In the genomic region with DNA sequence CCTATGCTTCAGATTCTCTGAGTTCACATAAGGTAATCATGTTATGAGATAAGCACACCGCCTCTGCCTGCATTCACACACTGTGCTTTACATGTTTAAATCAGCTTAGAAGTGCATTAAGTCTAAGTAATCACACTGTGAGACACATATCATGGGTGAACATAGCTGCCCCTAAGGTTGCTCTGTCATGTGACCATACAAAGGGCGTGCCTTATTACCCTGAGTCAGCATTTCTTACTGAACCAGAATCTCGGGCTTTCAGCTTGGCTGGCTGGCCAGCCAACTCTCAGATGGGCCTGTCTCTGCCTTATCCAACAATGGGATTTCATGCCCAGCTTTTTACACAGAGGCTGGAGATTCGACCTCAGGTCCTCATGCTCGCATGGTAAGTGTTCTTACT, we compare ENCODE assay signal across 17 mouse cellular contexts.
"Had no signal": no experiment of that assay in that cellular context is flagged by ENCODE, and none has a peak within 500 bp of the region (broad histone marks: within the 10 kb centered on the region; RNA-seq: fewer than 3 reads in every experiment).

No protein-coding gene starts in this region.

- DNase-seq: kidney, adult 2 months; kidney, postnatal 36 days; layer of hippocampus, adult 9-11 months; left cerebral cortex, postnatal 4 days; lung, adult 18-20 months; right cerebral cortex, adult 18-20 months; spleen, adult 18-20 months; thymus, adult 2 months; thymus, postnatal 25 days had no signal

- H3K36me3 ChIP-seq: intestine, embryonic 15.5 days; limb, embryonic 13.5 days; midbrain, embryonic 10.5 days; neural tube, embryonic 12.5 days; stomach, embryonic 15.5 days had no signal

- H3K9me3 ChIP-seq: intestine, embryonic 15.5 days; limb, embryonic 13.5 days; midbrain, embryonic 10.5 days; neural tube, embryonic 12.5 days; stomach, embryonic 15.5 days had no signal

- H3K9ac ChIP-seq: intestine, embryonic 15.5 days; limb, embryonic 13.5 days; liver, embryonic 14.5 days; neural tube, embryonic 12.5 days; stomach, embryonic 15.5 days had no signal

- H3K4me3 ChIP-seq: intestine, embryonic 15.5 days; limb, embryonic 13.5 days; midbrain, embryonic 10.5 days; myocyte; neural tube, embryonic 12.5 days; stomach, embryonic 15.5 days had no signal

- H3K4me2 ChIP-seq: intestine, embryonic 15.5 days; limb, embryonic 13.5 days; neural tube, embryonic 12.5 days; stomach, embryonic 15.5 days had no signal

- ATAC-seq: intestine, embryonic 15.5 days had no signal

- H3K4me1 ChIP-seq: neural tube, embryonic 12.5 days; stomach, embryonic 15.5 days had no signal

- H3K27ac ChIP-seq: intestine, embryonic 15.5 days; kidney, postnatal 0 days; limb, embryonic 13.5 days; liver, embryonic 14.5 days; midbrain, embryonic 10.5 days; neural tube, embryonic 12.5 days; stomach, embryonic 15.5 days had no signal

- H3K27me3 ChIP-seq: intestine, embryonic 15.5 days; limb, embryonic 13.5 days; neural tube, embryonic 12.5 days; stomach, embryonic 15.5 days had no signal
